Mouse (Mus musculus): ENCODE measurements around the gene Fastk.

DNA sequence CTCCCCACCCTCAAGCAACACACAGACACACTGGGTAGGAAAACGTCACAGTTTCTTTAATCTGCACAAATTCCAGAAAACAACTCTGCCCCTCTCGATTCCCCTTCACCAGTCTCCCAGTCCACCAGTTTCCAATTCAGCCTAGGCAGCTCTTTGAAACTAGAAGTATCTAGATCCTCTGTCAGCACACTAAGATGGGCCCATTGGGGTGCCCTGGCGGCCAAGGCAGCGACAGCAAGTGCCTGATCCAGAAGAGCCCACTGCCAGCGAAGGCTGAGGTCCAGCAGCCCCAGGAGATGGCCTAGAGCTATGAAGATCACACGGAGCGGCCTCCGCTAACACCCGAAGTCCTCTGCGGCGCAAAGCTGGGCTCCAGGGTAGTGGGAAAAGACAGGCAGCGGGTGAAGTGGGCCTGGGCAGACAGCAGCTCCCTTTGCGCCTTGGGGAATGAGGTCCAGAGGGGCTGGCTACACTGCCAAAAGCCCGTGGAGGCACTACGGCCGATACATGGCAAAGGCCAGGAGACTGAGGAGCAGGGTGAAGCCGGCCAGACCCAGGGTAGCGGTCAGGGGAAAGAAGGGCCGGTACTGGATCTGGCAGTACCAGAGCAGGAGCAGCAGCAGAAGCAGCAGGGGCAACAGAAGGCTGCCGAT lies 467 bp upstream of the Fastk start:
- TF ChIP-seq CTCF (IDR thresholded peaks at IDR 0.05; ENCODE audit: borderline replicate concordance, insufficient read depth, low read length) = no peak
- no peak for TF ChIP-seq POLR2A (IDR thresholded peaks at IDR 0.05; ENCODE audit: low read depth, low read length)
